Mouse (Mus musculus) midbrain, postnatal 0 days (tissue): ENCODE data around the gene Pmepa1. TPM values are rescaled to one million over a fixed set of nuclear protein-coding genes. Genes with fewer than 3 reads are reported as not detected.

Source experiments
- ATAC-seq: fragments of 200-750 bp; cut with Nextera tagmentation; 2 replicates; pipeline ENCODE4 v1.8.0; 2017; ENCODE audit warnings: moderate number of reproducible peaks, mild to moderate bottlenecking, moderate TSS enrichment, moderate library complexity; ENCODE audit not compliant: low FRiP score
- DNase-seq: peaks from one replicate; pipeline ENCODE4 v3.0.0-alpha.2; 2015; ENCODE audit warnings: low spot score
- H3K27ac ChIP-seq: fragments of 300-500 bp; sonication (generic); 2 replicates; pipeline ENCODE4 v1.5.1; 2014; ENCODE audit warnings: low read depth, mild to moderate bottlenecking, low read length, mixed read lengths
- H3K27me3 ChIP-seq: fragments of 300-500 bp; sonication (generic); 2 replicates; pipeline ENCODE4 v1.6.1; 2014; ENCODE audit warnings: low read length, control low read depth, mixed read lengths; ENCODE audit not compliant: insufficient read depth
- H3K36me3 ChIP-seq: fragments of 300-500 bp; sonication (generic); 2 replicates; pipeline ENCODE4 v1.6.1; 2014; ENCODE audit warnings: low read length, control low read depth, mixed read lengths; ENCODE audit not compliant: insufficient read depth
- H3K4me1 ChIP-seq: fragments of 300-500 bp; sonication (generic); 2 replicates; pipeline ENCODE4 v1.6.1; 2014; ENCODE audit warnings: mild to moderate bottlenecking, control low read depth, antibody characterized with exemption, low read length, mixed read lengths; ENCODE audit not compliant: insufficient read depth
- H3K4me2 ChIP-seq: fragments of 300-500 bp; sonication (generic); 2 replicates; pipeline ENCODE4 v1.6.1; 2014; ENCODE audit warnings: low read depth, mild to moderate bottlenecking, low read length, mixed read lengths; ENCODE audit not compliant: poor library complexity, severe bottlenecking
- H3K4me3 ChIP-seq: fragments of 300-500 bp; sonication (generic); 2 replicates; pipeline ENCODE4 v1.5.1; 2014; ENCODE audit warnings: low read depth, mild to moderate bottlenecking, low read length, moderate library complexity
- H3K9ac ChIP-seq: fragments of 300-500 bp; sonication (generic); replicated peaks from 2 replicates; pipeline ENCODE4 v1.6.1; 2014; ENCODE audit warnings: mild to moderate bottlenecking, low read length, moderate library complexity, mixed read lengths; ENCODE audit not compliant: poor library complexity, severe bottlenecking
- H3K9me3 ChIP-seq: fragments of 300-500 bp; sonication (generic); 2 replicates; pipeline ENCODE4 v1.6.1; 2016; ENCODE audit warnings: low read length, control low read depth
- CTCF ChIP-seq: IDR thresholded peaks from 2 replicates; pipeline ENCODE4 v1.5.1; 2016; ENCODE audit warnings: antibody characterized with exemption, mild to moderate bottlenecking
- WGBS: fragments of 180-500 bp; shearing (Covaris S2); extraction: QIAGEN DNeasy Blood & Tissue Kit; methylation state at CpG from one replicate; pipeline ENCODE4 v1.1.7; 2014; 5-methylcytosine and 5-hydroxymethylcytosine counted together
- polyA plus RNA-seq: library from polyadenylated mRNA; unstranded; fragments of >200 nt; fragmentation: Nextera tagmentation; extraction: Ambion mirVana; gene quantifications from 2 replicates; pipeline ENCODE4 v1.2.1, GENCODE M21; 2015
- total RNA-seq: library from RNA; depleted of rRNA; stranded (reverse); fragments of >200 nt; gene quantifications from 2 replicates; pipeline ENCODE4 v1.2.3, GENCODE M21; 2014; rRNA removed

Pmepa1 gene
- total and polyA plus RNA-seq, 2 experiments from 2014 or later: 2.3 to 12.8 TPM

- WGBS: 96% methylated on average over 5 of the region's 5 CpGs
- H3K4me1 ChIP-seq: peaks cover 15% of the 10 kb centered on the region
- no peak overlapping the region for H3K9ac ChIP-seq
- no peaks in the 10 kb centered on the region for H3K9me3 ChIP-seq
- TF ChIP-seq CTCF: peak; percentile 26; the same call in 1 of the 2 replicates
- no peak for DNase-seq
- H3K4me3 ChIP-seq: no peak overlapping the region
- H3K27ac ChIP-seq: no peak overlapping the region
- H3K27me3 ChIP-seq: no peaks in the 10 kb centered on the region
- no peak overlapping the region for H3K4me2 ChIP-seq
- no peak for ATAC-seq
- H3K36me3 ChIP-seq: no peaks in the 10 kb centered on the region
These were observed 100.6 kb downstream of the Pmepa1 start for GRCm38 (mm10) chr2:173175703-173176102.

- no peak for DNase-seq
These were observed 101.8 kb downstream of the Pmepa1 start for GRCm38 (mm10) chr2:173174569-173174968.

More at GRCm38 (mm10) chr2:173174569-173174968, 101.8 kb downstream of the Pmepa1 start:
- Histone ChIP-seq H3K4me2 (peak overlapping the region; percentile 53), H3K9ac (no peak overlapping the region), H3K9me3 (no peaks in the 10 kb centered on the region), H3K4me1 (peaks cover 15% of the 10 kb centered on the region), H3K27me3 (no peaks in the 10 kb centered on the region), H3K27ac (peak overlapping the region; percentile 80), H3K4me3 (peak overlapping the region; percentile 4; the same call in 1 of the 2 replicates), H3K36me3 (no peaks in the 10 kb centered on the region)
- WGBS: 67% methylated on average over 1 of the region's 1 CpGs
- TF ChIP-seq CTCF: no peak
- ATAC-seq: 0 out of 2 replicates have a peak, but pooled peaks have one; percentile 0

Other genes starting within 250 kb of the Pmepa1 start
- not detected in 2 replicates for gene Ctcfl, start 157.0 kb downstream of the Pmepa1 start, total RNA-seq
- gene Ctcfl, start 157.0 kb downstream of the Pmepa1 start, polyA plus RNA-seq: not detected in 2 replicates
- gene Pck1, start 123.5 kb downstream of the Pmepa1 start, total RNA-seq: not detected in 2 replicates
- 0.07 TPM in 1 of 2 replicates, not detected in the other for gene Pck1, start 123.5 kb downstream of the Pmepa1 start, polyA plus RNA-seq
- not detected in 2 replicates for gene Zbp1, start 57.6 kb downstream of the Pmepa1 start, total RNA-seq
- 0.38 and 0.57 TPM in 2 replicates for gene Zbp1, start 57.6 kb downstream of the Pmepa1 start, polyA plus RNA-seq
- gene 1700021F07Rik, start 246.1 kb upstream of the Pmepa1 start, total RNA-seq: not detected in 2 replicates
- gene 1700021F07Rik, start 246.1 kb upstream of the Pmepa1 start, polyA plus RNA-seq: not detected in 2 replicates